Mouse (Mus musculus) right cerebral cortex, postnatal 10 days (tissue): ENCODE measurements around the gene Psmd3.
A peak's percentile ranks its signal among the peaks of the same experiment; 100 is the strongest.
"Not testable (repeated sequence)": the region's sequence is repeated elsewhere in the genome, so short reads cannot be mapped to it uniquely, and the experiment has no call there.

Experiments used
- DNase-seq, 2 experiments: peaks; one replicate each; pipeline ENCODE4 v3.0.0; 2021; ENCODE audit warnings: low spot score in 2 of 2

Psmd3 gene

GRCm38 (mm10) chr11:98681786-98682745 is at the start of gene Psmd3:
Gene Psmd3 (plus strand): TSS chr11:98682554.
- DNase-seq: peak; percentile 97 to 98

GRCm38 (mm10) chr11:98635312-98635970 is 46.9 kb upstream of the Psmd3 start:
- DNase-seq: not testable (repeated sequence)

GRCm38 (mm10) chr11:98637501-98637900 is 44.9 kb upstream of the Psmd3 start:
- DNase-seq: no peak

GRCm38 (mm10) chr11:98640091-98640490 is 42.3 kb upstream of the Psmd3 start:
- no peak for DNase-seq

GRCm38 (mm10) chr11:98644757-98645156 is 37.6 kb upstream of the Psmd3 start:
- DNase-seq: no peak

- DNase-seq: no peak
Observed at GRCm38 (mm10) chr11:98645946-98646345, 36.4 kb upstream of the Psmd3 start.

GRCm38 (mm10) chr11:98646459-98646858 is 35.9 kb upstream of the Psmd3 start, which contains the start of gene Gsdma2:
Gene Gsdma2 (plus strand): TSS chr11:98646759.
- no peak for DNase-seq

GRCm38 (mm10) chr11:98655076-98655475 is 27.3 kb upstream of the Psmd3 start:
- DNase-seq: not testable (repeated sequence)

GRCm38 (mm10) chr11:98660517-98660916 is 21.8 kb upstream of the Psmd3 start:
- DNase-seq: peak; percentile 76 to 82

GRCm38 (mm10) chr11:98664091-98664490 is 18.3 kb upstream of the Psmd3 start, which contains the start of gene Gsdma:
Gene Gsdma (plus strand): TSS chr11:98664351.
- no peak for DNase-seq

GRCm38 (mm10) chr11:98668984-98669383 is 13.4 kb upstream of the Psmd3 start:
- DNase-seq: no peak

GRCm38 (mm10) chr11:98671284-98671815 is 11.0 kb upstream of the Psmd3 start:
- DNase-seq: no peak

- DNase-seq: no peak
Observed at GRCm38 (mm10) chr11:98671857-98672256, 10.5 kb upstream of the Psmd3 start.

GRCm38 (mm10) chr11:98672482-98672881 is 9.9 kb upstream of the Psmd3 start:
- DNase-seq: no peak

GRCm38 (mm10) chr11:98673136-98673535 is 9.2 kb upstream of the Psmd3 start:
- DNase-seq: peak in 1 of 2 experiments; percentile 55

- DNase-seq: no peak
Observed at GRCm38 (mm10) chr11:98675829-98676363, 6.5 kb upstream of the Psmd3 start.

- no peak for DNase-seq
Observed at GRCm38 (mm10) chr11:98680023-98680422, 2.3 kb upstream of the Psmd3 start.

GRCm38 (mm10) chr11:98680595-98680994 is 1.8 kb upstream of the Psmd3 start:
- DNase-seq: not testable (repeated sequence)

- DNase-seq: no peak
Observed at GRCm38 (mm10) chr11:98681186-98681585, 1.2 kb upstream of the Psmd3 start.

- DNase-seq: no peak
Observed at GRCm38 (mm10) chr11:98682811-98683210, 457 bp downstream of the Psmd3 start.

- DNase-seq: no peak
Observed at GRCm38 (mm10) chr11:98685642-98686041, 3.3 kb downstream of the Psmd3 start.

GRCm38 (mm10) chr11:98686976-98687375 is 4.6 kb downstream of the Psmd3 start:
- DNase-seq: no peak
